Mouse (Mus musculus) limb, embryonic 12.5 days (tissue): ENCODE data around the gene Dnajc28. TPM values are rescaled to one million over a fixed set of nuclear protein-coding genes. Genes with fewer than 3 reads are reported as not detected.
A peak's percentile ranks its signal among the peaks of the same experiment; 100 is the strongest.

Source experiments
- ATAC-seq: fragments of 200-750 bp; cut with Nextera tagmentation; 2 replicates; pipeline ENCODE4 v1.8.0; 2017; ENCODE audit warnings: low read depth, moderate TSS enrichment; ENCODE audit not compliant: insufficient number of reproducible peaks, insufficient read depth, low FRiP score, low TSS enrichment
- H3K27ac ChIP-seq: fragments of 300-500 bp; sonication (generic); 2 replicates; pipeline ENCODE4 v1.5.1; 2016; ENCODE audit warnings: mild to moderate bottlenecking, moderate library complexity
- H3K27me3 ChIP-seq: fragments of 300-500 bp; sonication (generic); 2 replicates; pipeline ENCODE4 v1.6.1; 2016; ENCODE audit warnings: mild to moderate bottlenecking, moderate library complexity
- H3K36me3 ChIP-seq: fragments of 300-500 bp; sonication (generic); 2 replicates; pipeline ENCODE4 v1.6.1; 2016; ENCODE audit warnings: mild to moderate bottlenecking, moderate library complexity
- H3K4me1 ChIP-seq: fragments of 300-500 bp; sonication (generic); replicated peaks from 2 replicates; pipeline ENCODE4 v1.6.1; 2016
- H3K4me2 ChIP-seq: fragments of 300-500 bp; sonication (generic); 2 replicates; pipeline ENCODE4 v1.6.1; 2016; ENCODE audit warnings: mild to moderate bottlenecking, moderate library complexity
- H3K4me3 ChIP-seq: fragments of 300-500 bp; sonication (generic); replicated peaks from 2 replicates; pipeline ENCODE4 v1.5.1; 2016; ENCODE audit warnings: mild to moderate bottlenecking
- H3K9ac ChIP-seq: fragments of 300-500 bp; sonication (generic); replicated peaks from 2 replicates; pipeline ENCODE4 v1.6.1; 2016; ENCODE audit warnings: mild to moderate bottlenecking, moderate library complexity
- H3K9me3 ChIP-seq: fragments of 300-500 bp; sonication (generic); 2 replicates; pipeline ENCODE4 v1.6.1; 2016; ENCODE audit warnings: mild to moderate bottlenecking, moderate library complexity
- WGBS: fragments of 180-500 bp; shearing (Covaris S2); methylation state at CpG from one replicate; pipeline ENCODE4 v1.1.7; 2016; 5-methylcytosine and 5-hydroxymethylcytosine counted together
- polyA plus RNA-seq: library from polyadenylated mRNA; unstranded; fragments of >200 nt; fragmentation: Nextera tagmentation; extraction: Ambion mirVana; gene quantifications from 2 replicates; pipeline ENCODE4 v1.2.1, GENCODE M21; 2016

Gene Dnajc28
- polyA plus RNA-seq = 4.2 and 4.9 TPM in 2 replicates

- peak; percentile 90 for ATAC-seq
- Histone ChIP-seq H3K9me3 (no peaks in the 10 kb centered on the region), H3K27ac (no peak within 1 kb of the TSS), H3K27me3 (0 out of 2 replicates have a peak, but pooled peaks cover 3% of the 10 kb centered on the region), H3K9ac (peak within 1 kb of the TSS; percentile 75), H3K4me1 (no peaks in the 10 kb centered on the region), H3K4me3 (peak within 1 kb of the TSS; percentile 69), H3K36me3 (peaks cover 42% of the 10 kb centered on the region), H3K4me2 (peak within 1 kb of the TSS; percentile 81)
- 10% methylated on average over 39 of the region's 39 CpGs for WGBS
Measured at GRCm38 (mm10) chr16:91618511-91619501, at the start of gene Dnajc28. TSS of gene Dnajc28 (minus strand) at chr16:91619026.

- no peak overlapping the region for H3K4me3 ChIP-seq
- H3K4me2 ChIP-seq = no peak overlapping the region
- H3K27ac ChIP-seq = no peak overlapping the region
- H3K9me3 ChIP-seq = 0 out of 2 replicates have a peak, but pooled peaks cover 3% of the 10 kb centered on the region
- no peaks in the 10 kb centered on the region for H3K27me3 ChIP-seq
- no peak overlapping the region for H3K9ac ChIP-seq
- H3K36me3 ChIP-seq = peaks cover 92% of the 10 kb centered on the region
- 95% methylated on average over 3 of the region's 3 CpGs for WGBS
- no peaks in the 10 kb centered on the region for H3K4me1 ChIP-seq
- ATAC-seq = no peak
Measured at GRCm38 (mm10) chr16:91663795-91664194, 45.0 kb upstream of the Dnajc28 start.

- H3K9ac ChIP-seq = no peak overlapping the region
- 97% methylated on average over 16 of the region's 16 CpGs for WGBS
- H3K27ac ChIP-seq = no peak overlapping the region
- H3K4me2 ChIP-seq = no peak overlapping the region
- ATAC-seq = no peak
- H3K36me3 ChIP-seq = peaks cover 96% of the 10 kb centered on the region
- no peak overlapping the region for H3K4me3 ChIP-seq
- H3K27me3 ChIP-seq = no peaks in the 10 kb centered on the region
- 0 out of 2 replicates have a peak, but pooled peaks cover 3% of the 10 kb centered on the region for H3K9me3 ChIP-seq
- no peaks in the 10 kb centered on the region for H3K4me1 ChIP-seq
Measured at GRCm38 (mm10) chr16:91662336-91662735, 43.5 kb upstream of the Dnajc28 start.

GRCm38 (mm10) chr16:91661397-91661796, 42.6 kb upstream of the Dnajc28 start:
- WGBS = 79% methylated on average over 1 of the region's 1 CpGs
- no peak for ATAC-seq

GRCm38 (mm10) chr16:91659798-91660197, 41.0 kb upstream of the Dnajc28 start:
- no peak overlapping the region for H3K9ac ChIP-seq
- no peak overlapping the region for H3K4me2 ChIP-seq
- H3K36me3 ChIP-seq = peaks cover 96% of the 10 kb centered on the region
- ATAC-seq = no peak
- H3K9me3 ChIP-seq = 0 out of 2 replicates have a peak, but pooled peaks cover 3% of the 10 kb centered on the region
- H3K27me3 ChIP-seq = no peaks in the 10 kb centered on the region
- H3K4me1 ChIP-seq = no peaks in the 10 kb centered on the region
- no peak overlapping the region for H3K27ac ChIP-seq
- 96% methylated on average over 20 of the region's 20 CpGs for WGBS
- H3K4me3 ChIP-seq = no peak overlapping the region

More at GRCm38 (mm10) chr16:91661397-91661796, 42.6 kb upstream of the Dnajc28 start:
- H3K4me1 ChIP-seq = no peaks in the 10 kb centered on the region
- no peak overlapping the region for H3K27ac ChIP-seq
- H3K9me3 ChIP-seq = 0 out of 2 replicates have a peak, but pooled peaks cover 3% of the 10 kb centered on the region
- no peaks in the 10 kb centered on the region for H3K27me3 ChIP-seq
- no peak overlapping the region for H3K9ac ChIP-seq
- peaks cover 96% of the 10 kb centered on the region for H3K36me3 ChIP-seq
- no peak overlapping the region for H3K4me3 ChIP-seq
- no peak overlapping the region for H3K4me2 ChIP-seq

- no peaks in the 10 kb centered on the region for H3K4me1 ChIP-seq
- peaks cover 96% of the 10 kb centered on the region for H3K36me3 ChIP-seq
- H3K9ac ChIP-seq = no peak overlapping the region
- no peak for ATAC-seq
- H3K4me3 ChIP-seq = no peak overlapping the region
- WGBS = 97% methylated on average over 5 of the region's 5 CpGs
- no peak overlapping the region for H3K27ac ChIP-seq
- 0 out of 2 replicates have a peak, but pooled peaks cover 3% of the 10 kb centered on the region for H3K9me3 ChIP-seq
- no peak overlapping the region for H3K4me2 ChIP-seq
- H3K27me3 ChIP-seq = no peaks in the 10 kb centered on the region
Measured at GRCm38 (mm10) chr16:91658471-91658870, 39.6 kb upstream of the Dnajc28 start.

GRCm38 (mm10) chr16:91657285-91657684, 38.5 kb upstream of the Dnajc28 start:
- Histone ChIP-seq H3K4me2 (no peak overlapping the region), H3K4me3 (no peak overlapping the region), H3K9ac (no peak overlapping the region), H3K9me3 (0 out of 2 replicates have a peak, but pooled peaks cover 3% of the 10 kb centered on the region), H3K4me1 (no peaks in the 10 kb centered on the region), H3K27me3 (no peaks in the 10 kb centered on the region), H3K27ac (no peak overlapping the region), H3K36me3 (peaks cover 92% of the 10 kb centered on the region)
- WGBS = 98% methylated on average over 17 of the region's 17 CpGs
- ATAC-seq = no peak

- ATAC-seq = no peak
Measured at GRCm38 (mm10) chr16:91655285-91655684, 36.5 kb upstream of the Dnajc28 start.

GRCm38 (mm10) chr16:91652191-91652590, 33.4 kb upstream of the Dnajc28 start:
- Histone ChIP-seq H3K9me3 (no peaks in the 10 kb centered on the region), H3K4me2 (no peak overlapping the region), H3K36me3 (peaks cover 57% of the 10 kb centered on the region), H3K4me1 (peaks cover 4% of the 10 kb centered on the region), H3K27ac (no peak overlapping the region), H3K9ac (no peak overlapping the region), H3K4me3 (no peak overlapping the region), H3K27me3 (no peaks in the 10 kb centered on the region)
- 95% methylated on average over 3 of the region's 3 CpGs for WGBS
- ATAC-seq = no peak

More at GRCm38 (mm10) chr16:91655285-91655684, 36.5 kb upstream of the Dnajc28 start:
- WGBS = 95% methylated on average over 9 of the region's 9 CpGs
- 0 out of 2 replicates have a peak, but pooled peaks cover 3% of the 10 kb centered on the region for H3K9me3 ChIP-seq
- H3K9ac ChIP-seq = no peak overlapping the region
- H3K36me3 ChIP-seq = peaks cover 88% of the 10 kb centered on the region
- H3K4me2 ChIP-seq = no peak overlapping the region
- no peaks in the 10 kb centered on the region for H3K4me1 ChIP-seq
- H3K4me3 ChIP-seq = no peak overlapping the region
- H3K27me3 ChIP-seq = no peaks in the 10 kb centered on the region
- no peak overlapping the region for H3K27ac ChIP-seq

GRCm38 (mm10) chr16:91649781-91650180, 31.0 kb upstream of the Dnajc28 start:
- Histone ChIP-seq H3K36me3 (peaks cover 33% of the 10 kb centered on the region), H3K9ac (no peak overlapping the region), H3K4me3 (no peak overlapping the region), H3K4me2 (0 out of 2 replicates have a peak overlapping the region, but pooled peaks have one; percentile 2), H3K4me1 (peaks cover 7% of the 10 kb centered on the region), H3K9me3 (no peaks in the 10 kb centered on the region), H3K27me3 (no peaks in the 10 kb centered on the region), H3K27ac (no peak overlapping the region)
- ATAC-seq = no peak

GRCm38 (mm10) chr16:91649246-91649645, 30.4 kb upstream of the Dnajc28 start:
- no peak for ATAC-seq
- Histone ChIP-seq H3K4me2 (peak overlapping the region; percentile 63), H3K9ac (0 out of 2 replicates have a peak overlapping the region, but pooled peaks have one; percentile 34), H3K27ac (no peak overlapping the region), H3K9me3 (no peaks in the 10 kb centered on the region), H3K27me3 (no peaks in the 10 kb centered on the region), H3K36me3 (peaks cover 28% of the 10 kb centered on the region), H3K4me3 (peak overlapping the region; percentile 77), H3K4me1 (peaks cover 7% of the 10 kb centered on the region)
- 64% methylated on average over 3 of the region's 3 CpGs for WGBS
